Mouse (Mus musculus) erythroblast, embryonic 14.5 days (primary cell): ENCODE data around the gene Syne2.

Experiments used
- GATA1 ChIP-seq: IDR thresholded peaks from 2 replicates; pipeline ENCODE4 v1.6.1; 2012; ENCODE audit warnings: low read length, inconsistent platforms, mixed read lengths
- TAL1 ChIP-seq: IDR thresholded peaks from 3 replicates; pipeline ENCODE4 v1.6.1; 2012; ENCODE audit warnings: low read length, inconsistent platforms, mixed read lengths

- TF ChIP-seq TAL1 (no peak), GATA1 (no peak)
Measured at GRCm38 (mm10) chr12:76042301-76042700, 224.4 kb downstream of the Syne2 start.
